8 mouse cellular contexts compared by ENCODE assay signal in the genomic region with DNA sequence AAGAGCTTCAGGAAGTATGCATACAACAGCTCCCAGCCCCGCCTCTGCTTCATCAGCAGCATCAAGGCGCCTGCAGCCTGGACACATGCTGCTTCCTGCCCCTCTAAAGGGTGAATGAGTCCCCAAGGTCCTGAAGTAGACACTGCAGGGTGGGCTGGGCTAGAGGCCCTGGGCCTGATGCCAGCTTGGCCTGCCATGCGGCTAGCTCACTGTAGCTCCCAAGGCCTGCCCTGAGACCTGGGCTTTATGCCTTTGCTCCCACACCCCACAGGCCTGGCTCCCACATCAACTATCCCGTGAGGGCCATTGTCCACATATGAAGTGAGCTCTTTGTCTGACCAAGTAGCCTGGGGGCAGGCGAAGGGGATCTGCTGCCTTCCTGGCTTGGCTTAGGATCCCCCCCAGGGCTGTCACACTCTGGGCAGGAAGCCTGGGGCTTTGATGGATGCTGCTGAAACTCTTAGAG. TPM values are rescaled to one million over a fixed set of nuclear protein-coding genes. Genes with fewer than 3 reads are reported as not detected.
DNase-seq lines count a peak whose midpoint lies in the region; ATAC-seq lines count a peak whose summit lies in the region.

No protein-coding gene starts in this region.

- H3K36me3 ChIP-seq in liver, embryonic 11.5 days (ENCODE audit: control insufficient read depth, insufficient read depth, low read length) = peaks cover 2% of the 10 kb centered on the region; the same call in 1 of the 2 replicates
- H3K36me3 ChIP-seq in heart, embryonic 16.5 days (ENCODE audit: control insufficient read depth, insufficient read depth) = peaks cover 2% of the 10 kb centered on the region; the same call in 1 of the 2 replicates

- DNase-seq in liver = peak; percentile 23
- DNase-seq in liver, embryonic 11.5 days (ENCODE audit: low spot score) = no peak
- peak; percentile 86 for DNase-seq in brain, adult 2 months (ENCODE audit: low read depth, low spot score)
- DNase-seq in layer of hippocampus, postnatal 10 days (ENCODE audit: low spot score in 2 of 2) = peak; percentile 67 to 70
- peak; percentile 67 for DNase-seq in ovary, postnatal 36 days (ENCODE audit: low spot score)
- no peak for DNase-seq in urinary bladder, adult 18-20 months (ENCODE audit: low spot score in 2 of 2)
- DNase-seq in cerebellum, adult 8-10 months = no peak

- no peak overlapping the region for H3K27ac ChIP-seq in liver, embryonic 11.5 days (ENCODE audit: low read depth, low read length)
- peak overlapping the region; percentile 19; the same call in 1 of the 2 replicates for H3K27ac ChIP-seq in heart, embryonic 16.5 days (ENCODE audit: low read length)

- WGBS in liver, embryonic 11.5 days = 85% methylated on average over 5 of the region's 5 CpGs
- 55% methylated on average over 5 of the region's 5 CpGs for WGBS in heart, embryonic 16.5 days

- H3K27me3 ChIP-seq in liver, embryonic 11.5 days (replicated peaks; ENCODE audit: control insufficient read depth, insufficient read depth, low read length) = no peaks in the 10 kb centered on the region
- no peaks in the 10 kb centered on the region for H3K27me3 ChIP-seq in heart, embryonic 16.5 days (ENCODE audit: control insufficient read depth, insufficient read depth, low read length)

- no peak overlapping the region for H3K4me2 ChIP-seq in liver, embryonic 11.5 days
- no peak overlapping the region for H3K4me2 ChIP-seq in heart, embryonic 16.5 days (ENCODE audit: low read depth, low read length)

- H3K9ac ChIP-seq in liver, embryonic 11.5 days (ENCODE audit: low read depth, low read length) = no peak overlapping the region
- H3K9ac ChIP-seq in heart, embryonic 16.5 days (ENCODE audit: low read length) = no peak overlapping the region

- no peaks in the 10 kb centered on the region for H3K9me3 ChIP-seq in liver, embryonic 11.5 days (ENCODE audit: control insufficient read depth, low read length)
- no peaks in the 10 kb centered on the region for H3K9me3 ChIP-seq in heart, embryonic 16.5 days (replicated peaks; ENCODE audit: control insufficient read depth, low read length)

- H3K4me3 ChIP-seq in liver, embryonic 11.5 days (ENCODE audit: low read depth, low read length) = no peak overlapping the region
- H3K4me3 ChIP-seq in heart, embryonic 16.5 days (ENCODE audit: low read length) = no peak overlapping the region

- peaks cover 7% of the 10 kb centered on the region for H3K4me1 ChIP-seq in liver, embryonic 11.5 days (replicated peaks; ENCODE audit: control insufficient read depth, insufficient read depth, low read length)
- peaks cover 8% of the 10 kb centered on the region for H3K4me1 ChIP-seq in heart, embryonic 16.5 days (ENCODE audit: control insufficient read depth, insufficient read depth, low read length)

- no peak for ATAC-seq in liver, embryonic 11.5 days (replicated peaks; ENCODE audit: low FRiP score)
- peak; percentile 35; the same call in 1 of the 2 replicates for ATAC-seq in heart, embryonic 16.5 days (replicated peaks; ENCODE audit: extremely low read depth, insufficient read depth, low FRiP score)

RNA-seq across cellular contexts. Expression of gene Cebpg, which starts 20.1 kb away (rescaled TPM):
- polyA plus RNA-seq in liver, embryonic 11.5 days (2014; fragmentation: Nextera tagmentation; extraction: Ambion mirVana) = 25.6 and 26.2 TPM in 2 replicates
- 19.7 and 19.8 TPM in 2 replicates for polyA plus RNA-seq in heart, embryonic 16.5 days (2015; fragmentation: Nextera tagmentation; extraction: Ambion mirVana)
- total RNA-seq in layer of hippocampus, postnatal 10 days (2021) = 10 to 100 TPM; 25.5 to 27.1 TPM

Comparison
In these comparisons a context has a peak if more than half of its experiments do, and no peak if none do; other contexts are left out.
1. DNase-seq: peak in liver (single experiment), brain, adult 2 months (single experiment), layer of hippocampus, postnatal 10 days (2 of 2) and ovary, postnatal 36 days (single experiment); none in liver, embryonic 11.5 days (single experiment), urinary bladder, adult 18-20 months (0 of 2) and cerebellum, adult 8-10 months (single experiment).